Mouse (Mus musculus) megakaryocyte, adult 5-6 weeks (primary cell): ENCODE measurements around the gene Gm28053. TPM values are rescaled to one million over a fixed set of nuclear protein-coding genes. Genes with fewer than 3 reads are reported as not detected.

ENCODE experiments used
- ATAC-seq: 2 replicates; pipeline ENCODE4 v1.8.0; 2016; ENCODE audit warnings: mild to moderate bottlenecking, inconsistent platforms; ENCODE audit not compliant: poor library complexity, severe bottlenecking
- total RNA-seq, 2 experiments: library from RNA; stranded (forward) in 1 of 2; stranded (reverse) in 1 of 2; fragments of 153-499, 151-499 nt in 1 of 2; fragments of 221-1000, 200-1000 nt in 1 of 2; gene quantifications; 2 replicates each; pipeline versions ENCODE4 v1.2.3 to v1.2.4; 2015 to 2017

Gm28053 gene
- total RNA-seq, 2 experiments from 2014 or later, result 7.3 TPM; not detected in 1

DNA sequence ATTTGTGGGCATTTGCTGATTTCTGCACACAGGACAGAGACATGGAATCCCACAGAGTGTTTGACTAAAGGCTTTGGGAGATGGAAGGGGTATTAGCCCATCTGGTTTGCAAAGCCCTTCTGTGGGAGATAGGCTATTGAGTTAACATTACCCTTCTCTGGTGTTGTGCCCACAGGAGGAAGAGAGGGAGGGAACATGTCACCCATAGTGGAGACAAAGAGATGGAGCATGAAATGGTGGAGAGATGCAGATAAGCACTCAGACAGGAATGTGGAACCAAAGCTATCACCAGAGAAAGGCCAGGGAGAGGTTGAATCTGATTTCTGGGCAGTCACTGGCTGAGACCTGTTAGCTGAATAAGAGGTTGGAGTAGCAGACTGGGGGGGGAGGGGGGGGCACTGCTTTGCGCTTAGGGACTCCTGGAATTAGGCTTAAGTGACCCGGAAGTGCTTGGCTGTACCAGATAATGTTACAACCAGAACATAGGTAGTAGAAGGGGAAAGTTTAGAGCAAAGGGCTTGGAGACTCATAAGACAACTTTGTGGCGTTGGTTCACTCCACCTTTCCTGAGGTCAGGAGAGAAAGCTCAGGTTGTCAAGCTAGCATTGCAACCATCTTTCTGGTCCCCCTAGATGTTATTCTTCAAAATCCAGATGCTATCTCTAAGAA, 22.2 kb downstream of the Gm28053 start:
- no peak for ATAC-seq

DNA sequence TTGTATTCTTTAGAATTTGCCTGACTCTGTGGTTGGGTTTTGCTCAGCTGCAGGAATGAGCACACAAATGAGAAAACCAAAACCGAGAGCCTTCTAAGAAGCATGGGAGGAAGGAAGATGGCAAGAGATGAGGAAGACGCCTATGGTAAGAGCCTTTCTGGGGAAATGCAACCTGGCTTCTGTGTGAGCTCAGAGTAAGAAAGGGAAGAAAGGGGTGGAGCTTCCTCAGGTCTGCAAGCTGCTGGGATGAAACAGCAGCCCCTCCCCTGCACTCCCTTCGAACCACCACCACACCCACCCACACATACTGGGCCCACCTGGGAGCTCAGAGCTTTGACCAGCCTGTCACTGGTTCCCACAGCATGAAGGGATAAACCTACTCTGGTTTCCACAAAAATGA, 22.9 kb downstream of the Gm28053 start:
- ATAC-seq, result no peak

- no peak for ATAC-seq
Observed at GRCm38 (mm10) chr6:48741711-48742206, 23.4 kb downstream of the Gm28053 start.

DNA sequence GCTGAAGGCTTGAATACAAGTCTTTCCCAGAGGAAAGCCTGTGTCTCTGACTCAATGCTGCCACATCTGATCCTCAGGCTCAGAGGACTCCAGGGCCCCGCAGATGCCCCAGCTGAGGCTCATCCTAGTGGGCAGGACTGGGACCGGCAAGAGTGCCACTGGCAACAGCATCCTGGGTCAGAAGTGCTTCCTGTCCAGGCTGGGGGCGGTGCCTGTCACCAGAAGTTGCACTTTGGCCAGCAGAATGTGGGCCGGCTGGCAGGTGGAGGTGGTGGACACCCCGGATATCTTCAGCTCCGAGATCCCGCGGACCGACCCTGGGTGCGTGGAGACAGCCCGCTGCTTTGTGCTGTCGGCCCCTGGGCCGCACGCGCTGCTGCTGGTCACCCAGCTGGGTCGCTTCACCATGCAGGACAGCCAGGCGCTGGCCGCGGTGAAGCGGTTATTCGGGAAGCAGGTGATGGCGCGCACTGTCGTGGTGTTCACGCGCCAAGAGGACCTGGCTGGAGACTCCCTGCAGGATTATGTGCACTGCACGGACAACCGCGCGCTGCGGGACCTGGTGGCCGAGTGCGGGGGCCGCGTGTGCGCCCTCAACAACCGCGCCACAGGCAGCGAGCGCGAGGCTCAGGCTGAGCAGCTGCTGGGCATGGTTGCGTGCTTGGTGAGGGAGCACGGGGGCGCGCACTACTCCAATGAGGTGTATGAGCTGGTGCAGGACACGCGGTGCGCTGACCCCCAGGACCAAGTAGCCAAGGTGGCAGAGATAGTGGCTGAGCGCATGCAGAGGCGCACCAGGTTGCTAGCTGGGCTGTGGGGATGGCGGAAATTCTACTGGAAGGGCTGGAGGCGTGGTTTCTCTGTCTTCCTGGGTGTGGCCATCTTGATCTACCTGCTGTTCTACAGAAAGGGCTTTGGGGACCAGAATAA, 24.3 kb downstream of the Gm28053 start:
- no peak for ATAC-seq

DNA sequence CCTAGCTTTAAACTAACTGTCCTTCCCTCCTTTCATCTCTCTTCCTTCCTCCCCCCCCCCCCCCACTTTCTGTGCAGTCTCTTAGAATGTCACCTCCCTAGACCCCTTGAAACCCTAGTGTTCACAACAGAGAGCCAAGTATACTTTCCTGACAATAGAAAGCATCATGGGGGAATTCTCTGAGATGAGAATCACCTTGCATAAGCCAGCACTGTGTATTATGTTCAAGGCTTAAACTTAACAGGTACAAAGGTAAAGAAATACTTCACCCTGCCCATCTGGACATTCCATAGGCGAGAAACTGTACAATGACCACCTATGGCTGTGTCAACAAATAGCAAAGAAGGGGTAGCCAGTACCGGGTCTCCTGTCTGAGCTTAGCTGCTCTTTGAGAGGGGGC, 27.1 kb downstream of the Gm28053 start:
- ATAC-seq, result no peak

GRCm38 (mm10) chr6:48745959-48746889, 27.8 kb downstream of the Gm28053 start, which contains the start of gene Gimap5:
Gene Gimap5, plus strand, starts transcription at chr6:48746197.
- peak; percentile 64 for ATAC-seq

GRCm38 (mm10) chr6:48747091-48747966, 28.9 kb downstream of the Gm28053 start:
- peak; percentile 19 for ATAC-seq

GRCm38 (mm10) chr6:48763567-48764270, 45.3 kb downstream of the Gm28053 start:
- no peak for ATAC-seq

DNA sequence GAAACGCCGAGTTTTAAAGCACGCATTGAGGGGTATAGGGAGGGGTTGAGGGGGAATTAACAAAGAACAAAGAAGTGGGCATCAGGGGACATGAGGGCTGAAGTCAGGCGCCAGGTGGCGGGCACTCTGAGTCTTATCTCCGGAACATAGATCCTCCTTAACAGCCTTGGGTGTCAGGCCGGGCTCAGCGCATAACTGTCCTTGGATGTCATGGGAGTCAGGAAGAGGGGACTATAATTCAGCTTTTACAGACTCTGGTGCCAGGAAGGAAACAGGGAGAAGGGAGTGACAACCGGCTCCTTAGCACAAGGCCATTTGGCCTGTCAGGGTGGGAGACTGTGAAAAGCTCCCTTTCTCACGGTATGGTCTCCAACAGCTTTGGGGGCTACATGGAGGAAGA, 46.1 kb downstream of the Gm28053 start:
- ATAC-seq, result no peak

GRCm38 (mm10) chr6:48768178-48768869, 49.9 kb downstream of the Gm28053 start:
- peak; percentile 39 for ATAC-seq

- ATAC-seq, result no peak
Observed at GRCm38 (mm10) chr6:48768933-48769332, 50.5 kb downstream of the Gm28053 start.

- no peak for ATAC-seq
Observed at GRCm38 (mm10) chr6:48770696-48771095, 52.3 kb downstream of the Gm28053 start, which contains the start of gene Gimap3. Gene Gimap3, minus strand, starts transcription at chr6:48770851.

DNA sequence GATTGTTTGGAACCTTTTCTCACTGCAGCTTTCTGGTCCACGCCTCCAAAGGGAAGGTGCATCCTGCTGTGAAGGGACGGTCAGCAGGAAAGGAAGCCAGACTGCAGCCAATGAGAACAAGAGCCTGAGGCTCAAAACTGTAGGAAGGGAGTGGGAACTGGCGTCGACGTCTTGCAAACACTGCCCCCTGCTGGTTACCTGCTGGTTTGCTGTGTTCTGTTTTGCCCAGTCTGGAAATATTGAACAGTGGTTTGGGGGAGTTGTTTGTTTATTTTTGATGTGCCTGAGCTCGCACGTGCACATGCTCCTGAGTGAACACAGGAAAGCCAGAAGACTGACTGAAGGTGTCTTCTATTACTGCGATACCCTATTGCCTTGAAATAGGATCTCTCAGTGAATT, 53.6 kb downstream of the Gm28053 start:
- ATAC-seq, result peak; percentile 77

GRCm38 (mm10) chr6:48784406-48784805, 66.0 kb downstream of the Gm28053 start:
- no peak for ATAC-seq

DNA sequence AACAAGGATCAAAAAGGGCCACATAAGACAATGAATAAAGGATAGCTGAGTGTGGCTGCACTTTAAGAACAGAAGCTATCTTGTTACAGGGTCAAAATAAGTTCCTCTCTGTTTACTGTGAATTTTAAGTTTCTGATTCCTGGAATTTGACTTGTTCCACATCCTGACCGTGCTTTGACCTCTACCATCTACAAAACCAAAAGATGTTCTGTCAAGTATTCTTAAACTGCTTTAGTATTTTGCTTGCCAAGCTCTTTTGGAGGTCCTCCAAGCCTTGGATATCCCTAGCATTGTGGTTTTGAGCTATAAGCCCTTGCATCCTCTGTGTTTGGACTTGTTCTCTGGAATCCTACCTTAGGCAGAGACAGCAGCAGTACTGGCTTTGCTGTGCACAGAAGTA, 66.8 kb downstream of the Gm28053 start:
- no peak for ATAC-seq

DNA sequence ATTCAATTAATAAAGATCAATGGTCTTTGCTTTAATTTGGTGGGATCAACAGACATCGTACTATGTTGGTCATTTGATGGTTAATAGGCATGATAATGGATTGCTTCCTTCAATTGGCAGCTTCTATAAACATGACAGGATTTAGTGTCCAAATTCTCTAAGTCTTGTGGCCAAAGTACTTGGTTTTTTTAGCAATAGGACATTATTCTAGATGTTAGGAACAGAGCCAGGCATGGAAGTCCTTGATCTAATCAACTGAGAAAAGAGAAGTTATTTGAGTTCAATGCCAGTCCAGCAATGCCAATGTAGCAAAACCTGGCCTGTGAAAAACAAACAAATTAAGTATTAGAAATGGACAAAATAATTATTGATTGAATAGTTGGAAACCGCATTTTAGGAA, 67.2 kb downstream of the Gm28053 start:
- no peak for ATAC-seq

DNA sequence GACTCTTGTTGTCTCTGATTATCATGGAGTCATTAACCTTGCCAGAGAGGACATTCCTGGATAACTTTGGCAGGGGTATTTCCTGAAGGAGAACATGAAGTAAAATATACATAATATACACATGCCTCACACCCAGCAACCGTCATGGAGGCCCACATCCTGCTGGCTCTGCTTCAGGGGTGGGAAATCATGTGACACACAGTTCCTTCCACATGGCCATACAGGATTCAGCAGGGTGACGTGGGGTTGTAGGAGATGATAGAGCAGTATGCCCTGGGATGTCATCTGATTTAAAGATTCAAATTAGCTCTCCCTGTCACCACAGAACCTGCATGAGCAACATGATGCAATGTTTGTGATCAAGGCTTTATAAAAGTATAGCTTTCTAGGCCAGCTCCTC, 69.5 kb downstream of the Gm28053 start:
- no peak for ATAC-seq

- ATAC-seq, result peak; percentile 63; the same call in 1 of the 2 replicates
Observed at GRCm38 (mm10) chr6:48801897-48802296, 83.5 kb downstream of the Gm28053 start.
